17 mouse cellular contexts compared by ENCODE assay signal in genomic region chr1:62465536-62465935, GRCm38 (mm10).
DNase-seq lines count a peak whose midpoint lies in the region; ATAC-seq and TF ChIP-seq lines count a peak whose summit lies in the region.
"Had no signal": no experiment of that assay in that cellular context is flagged by ENCODE, and none has a peak within 500 bp of the region (broad histone marks: within the 10 kb centered on the region; RNA-seq: fewer than 3 reads in every experiment).

No protein-coding gene starts in this region.

- no peaks in the 10 kb centered on the region for H3K4me1 ChIP-seq in heart, postnatal 0 days (ENCODE audit: control insufficient read depth, insufficient read depth)
- no peaks in the 10 kb centered on the region for H3K4me1 ChIP-seq in intestine, postnatal 0 days (replicated peaks; ENCODE audit: control insufficient read depth, insufficient read depth, low read length)
- H3K4me1 ChIP-seq in lung, postnatal 0 days (ENCODE audit: insufficient read depth, low read depth, low read length), result no peaks in the 10 kb centered on the region; the same call in 1 of the 2 replicates
- peaks cover 12% of the 10 kb centered on the region; the same call in 1 of the 2 replicates for H3K4me1 ChIP-seq in stomach, embryonic 14.5 days (ENCODE audit: control insufficient read depth, insufficient read depth, low read length)
- H3K4me1 ChIP-seq: embryonic facial prominence, embryonic 15.5 days; liver, embryonic 15.5 days had no signal

- no peaks in the 10 kb centered on the region for H3K27me3 ChIP-seq in heart, postnatal 0 days (ENCODE audit: control insufficient read depth, insufficient read depth, low read length)
- H3K27me3 ChIP-seq in intestine, postnatal 0 days (replicated peaks; ENCODE audit: control insufficient read depth, insufficient read depth, low read length), result no peaks in the 10 kb centered on the region
- no peaks in the 10 kb centered on the region for H3K27me3 ChIP-seq in lung, postnatal 0 days (replicated peaks; ENCODE audit: insufficient read depth, low read length)
- no peaks in the 10 kb centered on the region for H3K27me3 ChIP-seq in stomach, embryonic 14.5 days (ENCODE audit: control insufficient read depth, insufficient read depth, low read length)
- H3K27me3 ChIP-seq: embryonic facial prominence, embryonic 15.5 days; hindbrain, embryonic 13.5 days; limb, embryonic 13.5 days; liver, embryonic 15.5 days; midbrain, embryonic 13.5 days; neural tube, embryonic 13.5 days had no signal

- H3K9ac ChIP-seq in heart, postnatal 0 days (replicated peaks; ENCODE audit: low read depth, low read length), result no peak overlapping the region
- H3K9ac ChIP-seq in intestine, postnatal 0 days (ENCODE audit: low read depth, low read length), result no peak overlapping the region
- H3K9ac ChIP-seq in lung, postnatal 0 days (replicated peaks; ENCODE audit: low read depth), result no peak overlapping the region
- no peak overlapping the region for H3K9ac ChIP-seq in stomach, embryonic 14.5 days (replicated peaks; ENCODE audit: low read depth, low read length)
- H3K9ac ChIP-seq: embryonic facial prominence, embryonic 15.5 days; hindbrain, embryonic 13.5 days; limb, embryonic 13.5 days; liver, embryonic 15.5 days; midbrain, embryonic 13.5 days; neural tube, embryonic 13.5 days had no signal

- DNase-seq in heart, postnatal 0 days (ENCODE audit: low spot score), result no peak
- DNase-seq in heart, postnatal 25 days (ENCODE audit: low spot score), result no peak
- DNase-seq in lung, postnatal 0 days (ENCODE audit: low spot score), result peak; percentile 43
- no peak for DNase-seq in spleen, postnatal 14 days (ENCODE audit: low spot score in 2 of 2)
- no peak for DNase-seq in layer of hippocampus, adult 9-10 months (ENCODE audit: low spot score)
- DNase-seq: adrenal gland, adult 2 months; cerebellum, adult 9-11 months had no signal

- H3K4me2 ChIP-seq in heart, postnatal 0 days (ENCODE audit: low read depth, low read length), result peak overlapping the region; percentile 17; the same call in 1 of the 2 replicates
- H3K4me2 ChIP-seq in intestine, postnatal 0 days (replicated peaks; ENCODE audit: low read depth), result 0 out of 2 replicates have a peak overlapping the region, but pooled peaks have one; percentile 6
- no peak overlapping the region for H3K4me2 ChIP-seq in lung, postnatal 0 days (replicated peaks; ENCODE audit: low read depth, low read length)
- H3K4me2 ChIP-seq in stomach, embryonic 14.5 days (replicated peaks; ENCODE audit: low read depth, low read length), result no peak overlapping the region
- H3K4me2 ChIP-seq: embryonic facial prominence, embryonic 15.5 days; hindbrain, embryonic 13.5 days; limb, embryonic 13.5 days; liver, embryonic 15.5 days; midbrain, embryonic 13.5 days; neural tube, embryonic 13.5 days had no signal

- peak; percentile 17; the same call in 1 of the 2 replicates for ATAC-seq in heart, postnatal 0 days (ENCODE audit: insufficient read depth, low read depth)
- no peak for ATAC-seq in intestine, postnatal 0 days
- no peak for ATAC-seq in lung, postnatal 0 days
- peak; percentile 46; the same call in 1 of the 2 replicates for ATAC-seq in stomach, embryonic 14.5 days (ENCODE audit: insufficient number of reproducible peaks, insufficient read depth, low FRiP score, low read depth)
- ATAC-seq: forebrain, embryonic 16.5 days; inflammation-experienced regulatory T-cells, adult 6 months; midbrain, embryonic 13.5 days had no signal

- H3K36me3 ChIP-seq in heart, postnatal 0 days (replicated peaks; ENCODE audit: control insufficient read depth, insufficient read depth, low read length), result no peaks in the 10 kb centered on the region
- H3K36me3 ChIP-seq in intestine, postnatal 0 days (ENCODE audit: control insufficient read depth, insufficient read depth), result no peaks in the 10 kb centered on the region
- H3K36me3 ChIP-seq in lung, postnatal 0 days (ENCODE audit: insufficient read depth, low read length), result no peaks in the 10 kb centered on the region
- H3K36me3 ChIP-seq in stomach, embryonic 14.5 days (ENCODE audit: control insufficient read depth, insufficient read depth, low read length), result no peaks in the 10 kb centered on the region
- H3K36me3 ChIP-seq: embryonic facial prominence, embryonic 15.5 days; hindbrain, embryonic 13.5 days; limb, embryonic 13.5 days; liver, embryonic 15.5 days; midbrain, embryonic 13.5 days; neural tube, embryonic 13.5 days had no signal

- TF ChIP-seq CTCF in heart, postnatal 0 days (IDR thresholded peaks at IDR 0.05; ENCODE audit: low read depth), result no peak
- TF ChIP-seq CTCF in intestine, postnatal 0 days (IDR thresholded peaks at IDR 0.05; ENCODE audit: low read depth), result no peak
- no peak for TF ChIP-seq CTCF in lung, postnatal 0 days (IDR thresholded peaks at IDR 0.05)

- 45% methylated on average over 8 of the region's 8 CpGs for WGBS in heart, postnatal 0 days
- 55% methylated on average over 8 of the region's 8 CpGs for WGBS in intestine, postnatal 0 days
- WGBS in lung, postnatal 0 days, result 39% methylated on average over 8 of the region's 8 CpGs
- WGBS in stomach, embryonic 14.5 days, result 38% methylated on average over 8 of the region's 8 CpGs

- no peaks in the 10 kb centered on the region for H3K9me3 ChIP-seq in heart, postnatal 0 days (replicated peaks; ENCODE audit: control insufficient read depth, low read length)
- no peaks in the 10 kb centered on the region for H3K9me3 ChIP-seq in intestine, postnatal 0 days (ENCODE audit: control insufficient read depth)
- no peaks in the 10 kb centered on the region for H3K9me3 ChIP-seq in lung, postnatal 0 days (ENCODE audit: low read length)
- H3K9me3 ChIP-seq in stomach, embryonic 14.5 days (ENCODE audit: control insufficient read depth, low read depth, low read length), result no peaks in the 10 kb centered on the region
- H3K9me3 ChIP-seq: embryonic facial prominence, embryonic 15.5 days; hindbrain, embryonic 13.5 days; limb, embryonic 13.5 days; liver, embryonic 15.5 days; midbrain, embryonic 13.5 days; neural tube, embryonic 13.5 days had no signal

- intact Hi-C loops in heart, postnatal 25 days (cut with DNase I), result no loop called here

- no peak overlapping the region for H3K27ac ChIP-seq in heart, postnatal 0 days (ENCODE audit: low read depth)
- H3K27ac ChIP-seq in intestine, postnatal 0 days (ENCODE audit: low read depth, low read length), result no peak overlapping the region
- H3K27ac ChIP-seq in lung, postnatal 0 days (ENCODE audit: low read length), result no peak overlapping the region
- H3K27ac ChIP-seq in stomach, embryonic 14.5 days (ENCODE audit: low read length), result no peak overlapping the region; the same call in 1 of the 2 replicates
- H3K27ac ChIP-seq: embryonic facial prominence, embryonic 15.5 days; hindbrain, embryonic 13.5 days; limb, embryonic 13.5 days; liver, embryonic 15.5 days; midbrain, embryonic 13.5 days; neural tube, embryonic 13.5 days had no signal

- no peak for TF ChIP-seq EP300 in heart, postnatal 0 days (IDR thresholded peaks at IDR 0.05; ENCODE audit: low read depth)
- no peak for TF ChIP-seq EP300 in lung, postnatal 0 days (IDR thresholded peaks at IDR 0.05)

- no peak overlapping the region for H3K4me3 ChIP-seq in heart, postnatal 0 days (ENCODE audit: low read depth, low read length)
- no peak overlapping the region for H3K4me3 ChIP-seq in intestine, postnatal 0 days (ENCODE audit: low read depth, low read length)
- H3K4me3 ChIP-seq in lung, postnatal 0 days (ENCODE audit: low read depth, low read length), result no peak overlapping the region
- no peak overlapping the region for H3K4me3 ChIP-seq in stomach, embryonic 14.5 days (ENCODE audit: low read depth, low read length)
- H3K4me3 ChIP-seq: embryonic facial prominence, embryonic 15.5 days; hindbrain, embryonic 13.5 days; limb, embryonic 13.5 days; liver, embryonic 15.5 days; midbrain, embryonic 13.5 days; neural tube, embryonic 13.5 days had no signal

Comparison
In these comparisons a context has a peak if more than half of its experiments do, and no peak if none do; other contexts are left out.
1. ATAC-seq: peak in heart, postnatal 0 days (single experiment) and stomach, embryonic 14.5 days (single experiment); none in intestine, postnatal 0 days (single experiment) and lung, postnatal 0 days (single experiment).
2. H3K4me2 ChIP-seq: peak in heart, postnatal 0 days (single experiment) and intestine, postnatal 0 days (single experiment); none in lung, postnatal 0 days (single experiment) and stomach, embryonic 14.5 days (single experiment).